Mouse (Mus musculus) G1E (cell line): ENCODE data around the gene Dna2.

Source experiments
- CTCF ChIP-seq: IDR thresholded peaks from 2 replicates; pipeline ENCODE4 v1.5.1; 2012; ENCODE audit warnings: low read depth, low read length, inconsistent platforms, mixed read lengths
- GATA1 ChIP-seq: IDR thresholded peaks from 2 replicates; pipeline ENCODE4 v1.6.1; 2012; ENCODE audit warnings: borderline replicate concordance, low read length, inconsistent platforms, mixed read lengths
- GATA2 ChIP-seq: IDR thresholded peaks from 2 replicates; pipeline ENCODE4 v1.6.1; 2012; ENCODE audit warnings: low read depth, low read length, inconsistent platforms, borderline replicate concordance
- POLR2AphosphoS5 ChIP-seq: IDR thresholded peaks from 2 replicates; pipeline ENCODE4 v1.6.1; 2012; ENCODE audit warnings: low read depth, low read length, inconsistent platforms; ENCODE audit not compliant: insufficient replicate concordance
- TAL1 ChIP-seq: conservative IDR thresholded peaks from 2 replicates; pipeline ENCODE4 v1.6.1; 2012; ENCODE audit warnings: low read depth, low read length, inconsistent platforms, mixed read lengths

- TF ChIP-seq CTCF (no peak), TAL1 (no peak), GATA1 (no peak), POLR2AphosphoS5 (no peak), GATA2 (no peak)
Observed at GRCm38 (mm10) chr10:62966291-62966690, 19.5 kb downstream of the Dna2 start.
